Mouse (Mus musculus) forebrain, embryonic 15.5 days (tissue): Measurements from ENCODE around the gene Dmp1. TPM values are rescaled to one million over a fixed set of nuclear protein-coding genes. Genes with fewer than 3 reads are reported as not detected.

Experiments
- ATAC-seq: fragments of 200-750 bp; cut with Nextera tagmentation; replicated peaks from 2 replicates; pipeline ENCODE4 v1.8.0; 2017; ENCODE audit warnings: mild to moderate bottlenecking, moderate TSS enrichment, moderate library complexity
- H3K27ac ChIP-seq: fragments of 300-500 bp; sonication (generic); replicated peaks from 2 replicates; pipeline ENCODE4 v1.5.1; 2015; ENCODE audit warnings: mild to moderate bottlenecking, inconsistent platforms
- H3K27me3 ChIP-seq: fragments of 300-500 bp; sonication (generic); 2 replicates; pipeline ENCODE4 v1.6.1; 2015; ENCODE audit warnings: inconsistent platforms
- H3K36me3 ChIP-seq: fragments of 300-500 bp; sonication (generic); 2 replicates; pipeline ENCODE4 v1.6.1; 2015; ENCODE audit warnings: mild to moderate bottlenecking, inconsistent platforms
- H3K4me1 ChIP-seq: fragments of 300-500 bp; sonication (generic); 2 replicates; pipeline ENCODE4 v1.6.1; 2015; ENCODE audit warnings: inconsistent platforms
- H3K4me2 ChIP-seq: fragments of 300-500 bp; sonication (generic); replicated peaks from 2 replicates; pipeline ENCODE4 v1.6.1; 2015; ENCODE audit warnings: mild to moderate bottlenecking, inconsistent platforms
- H3K4me3 ChIP-seq: fragments of 300-500 bp; sonication (generic); 2 replicates; pipeline ENCODE4 v1.5.1; 2015; ENCODE audit warnings: mild to moderate bottlenecking, inconsistent platforms
- H3K9ac ChIP-seq: fragments of 300-500 bp; sonication (generic); replicated peaks from 2 replicates; pipeline ENCODE4 v1.6.1; 2015; ENCODE audit warnings: mild to moderate bottlenecking, inconsistent platforms
- H3K9me3 ChIP-seq: fragments of 300-500 bp; sonication (generic); 2 replicates; pipeline ENCODE4 v1.6.1; 2016; ENCODE audit warnings: inconsistent platforms
- WGBS: fragments of 180-500 bp; shearing (Covaris S2); methylation state at CpG from one replicate; pipeline ENCODE4 v1.1.7; 2015; ENCODE audit warnings: mixed read lengths; 5-methylcytosine and 5-hydroxymethylcytosine counted together
- polyA plus RNA-seq: library from polyadenylated mRNA; unstranded; fragments of >200 nt; fragmentation: Nextera tagmentation; extraction: Ambion mirVana; gene quantifications from 2 replicates; pipeline ENCODE4 v1.2.1, GENCODE M21; 2015

Gene Dmp1
- polyA plus RNA-seq, 1 experiment from 2014 or later = 0.71 TPM

- Histone ChIP-seq H3K27me3 (no peaks in the 10 kb centered on the region), H3K9me3 (no peaks in the 10 kb centered on the region), H3K27ac (no peak overlapping the region), H3K4me2 (no peak overlapping the region), H3K4me3 (no peak overlapping the region), H3K4me1 (no peaks in the 10 kb centered on the region), H3K9ac (no peak overlapping the region), H3K36me3 (no peaks in the 10 kb centered on the region)
- ATAC-seq = no peak
- 86% methylated on average over 11 of the region's 11 CpGs for WGBS
These were observed 10.1 kb downstream of the Dmp1 start for GRCm38 (mm10) chr5:104212531-104212930.

- H3K4me1 ChIP-seq = no peaks in the 10 kb centered on the region
- H3K9me3 ChIP-seq = no peaks in the 10 kb centered on the region
- H3K4me3 ChIP-seq = no peak overlapping the region
- H3K36me3 ChIP-seq = no peaks in the 10 kb centered on the region
- no peak overlapping the region for H3K9ac ChIP-seq
- H3K4me2 ChIP-seq = no peak overlapping the region
- no peaks in the 10 kb centered on the region for H3K27me3 ChIP-seq
- H3K27ac ChIP-seq = no peak overlapping the region
- peak; percentile 53; the same call in 1 of the 2 replicates for ATAC-seq
- WGBS = 35% methylated on average over 5 of the region's 5 CpGs
These were observed 16.5 kb downstream of the Dmp1 start for GRCm38 (mm10) chr5:104218926-104219325.

- no peak overlapping the region for H3K27ac ChIP-seq
- WGBS = 83% methylated on average over 3 of the region's 3 CpGs
- no peaks in the 10 kb centered on the region for H3K4me1 ChIP-seq
- no peaks in the 10 kb centered on the region for H3K9me3 ChIP-seq
- no peak overlapping the region for H3K4me3 ChIP-seq
- H3K4me2 ChIP-seq = no peak overlapping the region
- ATAC-seq = no peak
- H3K27me3 ChIP-seq = no peaks in the 10 kb centered on the region
- no peak overlapping the region for H3K9ac ChIP-seq
- no peaks in the 10 kb centered on the region for H3K36me3 ChIP-seq
These were observed 21.9 kb downstream of the Dmp1 start for GRCm38 (mm10) chr5:104224299-104224698.

GRCm38 (mm10) chr5:104224750-104225149, 22.3 kb downstream of the Dmp1 start:
- no peak overlapping the region for H3K9ac ChIP-seq
- no peak overlapping the region for H3K4me3 ChIP-seq
- no peaks in the 10 kb centered on the region for H3K4me1 ChIP-seq
- H3K9me3 ChIP-seq = no peaks in the 10 kb centered on the region
- H3K27me3 ChIP-seq = no peaks in the 10 kb centered on the region
- no peak overlapping the region for H3K4me2 ChIP-seq
- H3K27ac ChIP-seq = no peak overlapping the region
- no peaks in the 10 kb centered on the region for H3K36me3 ChIP-seq
- ATAC-seq = no peak

- no peak for ATAC-seq
- H3K4me2 ChIP-seq = no peak overlapping the region
- no peak overlapping the region for H3K4me3 ChIP-seq
- H3K4me1 ChIP-seq = no peaks in the 10 kb centered on the region
- 0% methylated on average over 1 of the region's 1 CpGs for WGBS
- H3K36me3 ChIP-seq = no peaks in the 10 kb centered on the region
- no peaks in the 10 kb centered on the region for H3K27me3 ChIP-seq
- no peak overlapping the region for H3K9ac ChIP-seq
- no peak overlapping the region for H3K27ac ChIP-seq
- H3K9me3 ChIP-seq = no peaks in the 10 kb centered on the region
These were observed 26.1 kb downstream of the Dmp1 start for GRCm38 (mm10) chr5:104228497-104228896.

- WGBS = 88% methylated on average over 8 of the region's 8 CpGs
These were observed 34.3 kb downstream of the Dmp1 start for GRCm38 (mm10) chr5:104236741-104237140.

GRCm38 (mm10) chr5:104239674-104240378, 37.4 kb downstream of the Dmp1 start:
- Histone ChIP-seq H3K27me3 (no peaks in the 10 kb centered on the region), H3K4me3 (no peak overlapping the region), H3K9me3 (no peaks in the 10 kb centered on the region), H3K27ac (no peak overlapping the region), H3K4me1 (no peaks in the 10 kb centered on the region), H3K4me2 (no peak overlapping the region), H3K36me3 (no peaks in the 10 kb centered on the region), H3K9ac (no peak overlapping the region)
- no peak for ATAC-seq
- whole genome bisulfite sequencing = 82% methylated on average over 9 of the region's 9 CpGs

More at GRCm38 (mm10) chr5:104236741-104237140, 34.3 kb downstream of the Dmp1 start:
- no peak for ATAC-seq
- H3K4me1 ChIP-seq = no peaks in the 10 kb centered on the region
- H3K36me3 ChIP-seq = no peaks in the 10 kb centered on the region
- no peak overlapping the region for H3K4me3 ChIP-seq
- H3K4me2 ChIP-seq = no peak overlapping the region
- no peak overlapping the region for H3K9ac ChIP-seq
- H3K27ac ChIP-seq = no peak overlapping the region
- H3K27me3 ChIP-seq = no peaks in the 10 kb centered on the region
- H3K9me3 ChIP-seq = no peaks in the 10 kb centered on the region

GRCm38 (mm10) chr5:104244261-104244660, 41.8 kb downstream of the Dmp1 start:
- Histone ChIP-seq H3K4me1 (no peaks in the 10 kb centered on the region), H3K9ac (no peak overlapping the region), H3K27ac (no peak overlapping the region), H3K9me3 (no peaks in the 10 kb centered on the region), H3K4me3 (no peak overlapping the region), H3K4me2 (no peak overlapping the region), H3K36me3 (no peaks in the 10 kb centered on the region), H3K27me3 (no peaks in the 10 kb centered on the region)
- WGBS = 83% methylated on average over 2 of the region's 2 CpGs
- ATAC-seq = no peak

- no peaks in the 10 kb centered on the region for H3K9me3 ChIP-seq
These were observed 49.4 kb downstream of the Dmp1 start for GRCm38 (mm10) chr5:104251811-104252210.

GRCm38 (mm10) chr5:104256585-104256984, 54.2 kb downstream of the Dmp1 start:
- 74% methylated on average over 3 of the region's 3 CpGs for WGBS
- H3K4me2 ChIP-seq = no peak overlapping the region
- H3K27ac ChIP-seq = no peak overlapping the region
- H3K9ac ChIP-seq = no peak overlapping the region
- H3K4me1 ChIP-seq = no peaks in the 10 kb centered on the region
- H3K9me3 ChIP-seq = no peaks in the 10 kb centered on the region
- ATAC-seq = no peak
- no peaks in the 10 kb centered on the region for H3K27me3 ChIP-seq
- no peak overlapping the region for H3K4me3 ChIP-seq
- no peaks in the 10 kb centered on the region for H3K36me3 ChIP-seq

More at GRCm38 (mm10) chr5:104251811-104252210, 49.4 kb downstream of the Dmp1 start:
- Histone ChIP-seq H3K27ac (no peak overlapping the region), H3K9ac (no peak overlapping the region), H3K4me3 (no peak overlapping the region), H3K4me1 (no peaks in the 10 kb centered on the region), H3K27me3 (no peaks in the 10 kb centered on the region), H3K4me2 (no peak overlapping the region), H3K36me3 (no peaks in the 10 kb centered on the region)
- ATAC-seq = no peak
- 88% methylated on average over 5 of the region's 5 CpGs for WGBS

GRCm38 (mm10) chr5:104261908-104262461, 59.6 kb downstream of the Dmp1 start:
- Histone ChIP-seq H3K9me3 (no peaks in the 10 kb centered on the region), H3K4me1 (no peaks in the 10 kb centered on the region), H3K27ac (no peak overlapping the region), H3K9ac (no peak overlapping the region), H3K4me2 (no peak overlapping the region), H3K4me3 (no peak overlapping the region), H3K27me3 (no peaks in the 10 kb centered on the region), H3K36me3 (no peaks in the 10 kb centered on the region)
- 78% methylated on average over 4 of the region's 4 CpGs for WGBS
- ATAC-seq = no peak

GRCm38 (mm10) chr5:104263014-104263776, 60.8 kb downstream of the Dmp1 start:
- no peaks in the 10 kb centered on the region for H3K4me1 ChIP-seq
- no peaks in the 10 kb centered on the region for H3K27me3 ChIP-seq
- H3K4me2 ChIP-seq = no peak overlapping the region
- no peak for ATAC-seq
- no peak overlapping the region for H3K27ac ChIP-seq
- H3K4me3 ChIP-seq = no peak overlapping the region
- H3K9ac ChIP-seq = no peak overlapping the region
- no peaks in the 10 kb centered on the region for H3K9me3 ChIP-seq
- WGBS = 87% methylated on average over 13 of the region's 13 CpGs
- H3K36me3 ChIP-seq = no peaks in the 10 kb centered on the region
